Mouse (Mus musculus) thymus, adult 2 months (tissue): ENCODE results near the gene Gpr84. TPM values are rescaled to one million over a fixed set of nuclear protein-coding genes. Genes with fewer than 3 reads are reported as not detected.
A peak's percentile ranks its signal among the peaks of the same experiment; 100 is the strongest.

Experiments
- DNase-seq: peaks from one replicate; pipeline ENCODE4 v3.0.0; 2021
- H3K27ac ChIP-seq: fragments of 200-500 bp; 2 replicates; pipeline ENCODE4 v1.5.1; 2012; ENCODE audit warnings: low read length, control low read depth; ENCODE audit not compliant: control insufficient read depth, insufficient read depth
- H3K27me3 ChIP-seq: fragments of 200-500 bp; 2 replicates; pipeline ENCODE4 v1.6.1; 2012; ENCODE audit warnings: mild to moderate bottlenecking, low read length, moderate library complexity, mixed read lengths; ENCODE audit not compliant: control insufficient read depth, insufficient read depth
- H3K36me3 ChIP-seq: fragments of 200-500 bp; 2 replicates; pipeline ENCODE4 v1.6.1; 2012; ENCODE audit warnings: mild to moderate bottlenecking, low read length, moderate library complexity; ENCODE audit not compliant: control insufficient read depth, insufficient read depth
- H3K4me1 ChIP-seq: fragments of 200-500 bp; replicated peaks from 2 replicates; pipeline ENCODE4 v1.6.1; 2012; ENCODE audit warnings: low read length; ENCODE audit not compliant: control insufficient read depth, insufficient read depth
- H3K4me3 ChIP-seq: fragments of 200-500 bp; 2 replicates; pipeline ENCODE4 v1.5.1; 2012; ENCODE audit warnings: mild to moderate bottlenecking, low read length, control low read depth, moderate library complexity; ENCODE audit not compliant: control insufficient read depth, insufficient read depth
- CTCF ChIP-seq: fragments of 200-500 bp; IDR thresholded peaks from 2 replicates; pipeline ENCODE4 v1.5.1; 2012; ENCODE audit warnings: mild to moderate bottlenecking, control low read depth, low read length, moderate library complexity, borderline replicate concordance; ENCODE audit not compliant: control insufficient read depth, poor library complexity, insufficient read depth; ENCODE audit errors: extremely low read depth
- POLR2A ChIP-seq: fragments of 200-500 bp; IDR thresholded peaks from 2 replicates; pipeline ENCODE4 v1.6.1; 2012; ENCODE audit warnings: mild to moderate bottlenecking, low read length, control low read depth, moderate library complexity; ENCODE audit not compliant: control insufficient read depth, poor library complexity, insufficient read depth; ENCODE audit errors: extremely low read depth
- WGBS: fragments of 180-500 bp; shearing (Covaris S2); methylation state at CpG from one replicate; pipeline ENCODE4 v1.1.7; 2018; 5-methylcytosine and 5-hydroxymethylcytosine counted together
- polyA plus RNA-seq: library from polyadenylated mRNA; depleted of rRNA; stranded (reverse); fragments of >200 nt; gene quantifications from 2 replicates; pipeline ENCODE4 v1.2.3, GENCODE M21; 2012

Gpr84 gene
- polyA plus RNA-seq, 1 experiment, result 0.28 TPM

- TF ChIP-seq POLR2A, result no peak
- TF ChIP-seq CTCF, result no peak
- WGBS, result 49% methylated on average over 28 of the region's 28 CpGs
- Histone ChIP-seq H3K27me3 (no peaks in the 10 kb centered on the region), H3K4me1 (peaks cover 11% of the 10 kb centered on the region), H3K36me3 (no peaks in the 10 kb centered on the region), H3K27ac (no peak overlapping the region), H3K4me3 (no peak overlapping the region)
- DNase-seq, result no peak
Measured at GRCm38 (mm10) chr15:103308056-103308875, 2.1 kb downstream of the Gpr84 start.

DNA sequence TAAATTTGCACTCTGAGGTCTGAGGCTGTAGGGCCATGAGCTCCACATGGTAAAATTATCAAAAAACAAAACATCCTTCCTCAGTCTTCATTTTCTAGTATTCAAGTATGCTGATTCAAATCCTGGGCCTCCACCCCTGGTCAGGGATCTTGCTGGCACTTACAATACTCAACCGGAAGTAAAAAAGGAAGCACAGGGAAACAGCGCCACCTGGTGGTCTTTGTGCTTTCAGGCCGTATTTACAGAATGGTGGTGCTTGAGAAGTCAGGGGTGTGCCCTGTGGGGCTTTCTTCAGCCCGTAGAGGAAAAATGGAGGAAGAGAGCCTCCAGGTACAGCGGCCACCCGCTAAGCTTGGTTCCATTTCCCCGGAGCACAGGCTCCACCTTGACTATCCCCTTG lies 3.3 kb downstream of the Gpr84 start:
- peak; percentile 46; the same call in 1 of the 2 replicates for TF ChIP-seq CTCF
- TF ChIP-seq POLR2A, result no peak
- Histone ChIP-seq H3K36me3 (no peaks in the 10 kb centered on the region), H3K4me3 (no peak overlapping the region), H3K27me3 (no peaks in the 10 kb centered on the region), H3K4me1 (peaks cover 11% of the 10 kb centered on the region), H3K27ac (no peak overlapping the region)
- peak; percentile 90 for DNase-seq
- 1% methylated on average over 7 of the region's 7 CpGs for WGBS

DNA sequence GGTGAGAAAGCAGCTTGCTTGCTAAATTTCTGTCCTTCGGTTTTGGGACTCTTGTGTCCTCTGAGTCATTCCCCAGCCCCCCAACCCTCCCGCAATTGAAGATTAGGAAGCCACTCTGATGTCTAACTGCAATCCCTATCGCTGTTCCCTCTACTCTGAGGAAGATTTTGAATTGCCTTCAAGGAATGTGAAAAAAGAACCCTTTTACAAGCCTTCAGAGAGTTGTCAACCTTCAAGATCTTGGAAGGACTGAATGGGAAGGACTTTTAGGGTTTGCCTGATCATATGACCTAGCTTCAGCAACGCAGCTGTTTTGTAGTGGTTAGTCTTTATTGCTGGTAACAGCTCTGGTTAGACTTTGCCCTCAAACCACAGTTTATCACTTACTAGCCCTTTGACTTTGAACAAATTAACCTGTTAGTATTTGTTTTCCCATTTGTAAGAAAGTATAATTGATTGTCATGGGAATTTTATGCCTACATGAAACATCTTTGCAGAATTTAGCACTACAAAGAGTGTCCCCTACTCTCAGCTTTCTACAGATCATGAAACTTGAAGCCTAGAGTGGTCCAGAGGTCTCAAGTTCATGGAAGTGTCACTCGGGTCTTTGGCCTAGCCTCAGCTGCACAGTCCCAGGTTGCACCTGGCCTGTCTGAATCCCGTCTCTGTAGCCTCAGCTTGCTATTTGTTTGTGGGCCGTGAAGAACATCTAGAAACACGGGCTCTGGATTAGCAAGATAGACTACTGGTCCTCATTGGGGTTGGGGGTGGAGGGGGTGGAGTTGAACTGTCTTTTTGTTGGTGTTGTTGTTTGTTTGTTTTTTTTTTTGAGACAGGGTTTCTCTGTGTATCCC lies 4.4 kb downstream of the Gpr84 start:
- H3K4me3 ChIP-seq, result peak overlapping the region; percentile 54
- DNase-seq, result no peak
- H3K36me3 ChIP-seq, result no peaks in the 10 kb centered on the region
- TF ChIP-seq CTCF, result no peak
- no peak for TF ChIP-seq POLR2A
- no peaks in the 10 kb centered on the region for H3K27me3 ChIP-seq
- H3K4me1 ChIP-seq, result peaks cover 11% of the 10 kb centered on the region
- 40% methylated on average over 8 of the region's 8 CpGs for WGBS
- no peak overlapping the region for H3K27ac ChIP-seq

- under 1% methylated on average over 71 of the region's 71 CpGs for WGBS
- Histone ChIP-seq H3K4me1 (peaks cover 11% of the 10 kb centered on the region), H3K27ac (no peak overlapping the region), H3K36me3 (no peaks in the 10 kb centered on the region), H3K4me3 (peak overlapping the region; percentile 54), H3K27me3 (no peaks in the 10 kb centered on the region)
- DNase-seq, result peak; percentile 85
- TF ChIP-seq POLR2A (peak; percentile 41; the same call in 1 of the 2 replicates), CTCF (no peak; the same call in 1 of the 2 replicates)
Measured at GRCm38 (mm10) chr15:103305070-103305678, 5.2 kb downstream of the Gpr84 start.

GRCm38 (mm10) chr15:103304616-103304969 lies 5.8 kb downstream of the Gpr84 start:
- Histone ChIP-seq H3K36me3 (no peaks in the 10 kb centered on the region), H3K27me3 (no peaks in the 10 kb centered on the region), H3K4me1 (peaks cover 11% of the 10 kb centered on the region), H3K4me3 (peak overlapping the region; percentile 54), H3K27ac (no peak overlapping the region)
- 2% methylated on average over 9 of the region's 9 CpGs for whole genome bisulfite sequencing
- DNase-seq, result no peak
- TF ChIP-seq POLR2A (no peak), CTCF (no peak)

DNA sequence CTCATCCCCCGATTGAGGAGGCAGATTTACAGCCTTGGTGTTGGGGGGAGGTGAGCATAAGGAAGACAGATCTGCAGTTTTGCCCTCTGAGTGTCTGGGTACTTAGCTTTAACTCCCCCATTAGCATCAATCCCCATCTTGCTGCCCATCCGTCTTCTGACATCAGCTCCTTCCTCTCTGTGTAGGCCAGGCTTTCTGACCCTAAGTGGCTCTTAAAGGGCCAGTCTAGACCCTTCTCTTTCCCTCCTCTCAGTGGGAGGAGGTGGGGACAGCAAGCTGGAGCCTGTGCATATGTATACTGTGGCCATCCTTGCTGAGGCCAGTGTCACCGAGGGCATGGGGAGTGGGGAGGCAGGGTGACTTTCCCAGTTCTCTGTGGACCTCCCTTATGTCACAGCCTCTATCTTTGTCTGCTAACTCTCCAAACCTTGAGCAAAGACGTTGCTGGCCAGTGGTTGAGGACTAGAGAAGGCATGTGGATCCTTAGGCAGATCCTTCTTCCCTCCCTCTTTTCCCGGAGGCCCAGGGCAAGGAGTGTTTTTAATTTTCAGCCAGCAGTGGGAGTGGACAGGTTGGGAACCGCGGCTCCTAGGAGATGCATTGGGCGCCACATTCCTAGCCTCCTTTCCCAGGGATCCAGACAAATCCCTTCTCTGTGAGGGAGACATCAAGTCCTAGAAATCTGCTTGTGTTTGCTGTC lies 6.3 kb downstream of the Gpr84 start:
- H3K27ac ChIP-seq, result no peak overlapping the region
- H3K4me3 ChIP-seq, result no peak overlapping the region
- peaks cover 3% of the 10 kb centered on the region; the same call in 1 of the 2 replicates for H3K36me3 ChIP-seq
- H3K4me1 ChIP-seq, result peaks cover 11% of the 10 kb centered on the region
- H3K27me3 ChIP-seq, result no peaks in the 10 kb centered on the region
- TF ChIP-seq CTCF (no peak), POLR2A (no peak)
- WGBS, result 45% methylated on average over 8 of the region's 8 CpGs
- no peak for DNase-seq
